Mouse (Mus musculus): ENCODE measurements at regions not wholly inside any gene's neighbourhood (a gene's known extent, or its start where the extent isn't known, plus 50 kb on each side); places are given as distances from the start of the nearest gene placed in this dataset.

GRCm38 (mm10) chr17:68923271-68923670, 96.8 kb downstream of the Tmem200c start:
- TF ChIP-seq CTCF (IDR thresholded peaks at IDR 0.05; ENCODE audit: low read depth) (no peak), EP300 (IDR thresholded peaks at IDR 0.05; ENCODE audit: low read depth) (no peak)

Data from liver, postnatal 0 days (tissue).